Mouse (Mus musculus): ENCODE measurements around the gene Fmnl1. TPM values are rescaled to one million over a fixed set of nuclear protein-coding genes. Genes with fewer than 3 reads are reported as not detected.
"Not testable (repeated sequence)": the region's sequence is repeated elsewhere in the genome, so short reads cannot be mapped to it uniquely, and the experiment has no call there.

Gene Fmnl1
- polyA plus RNA-seq, 1 experiment from 2014 or later: 3.8 TPM

DNA sequence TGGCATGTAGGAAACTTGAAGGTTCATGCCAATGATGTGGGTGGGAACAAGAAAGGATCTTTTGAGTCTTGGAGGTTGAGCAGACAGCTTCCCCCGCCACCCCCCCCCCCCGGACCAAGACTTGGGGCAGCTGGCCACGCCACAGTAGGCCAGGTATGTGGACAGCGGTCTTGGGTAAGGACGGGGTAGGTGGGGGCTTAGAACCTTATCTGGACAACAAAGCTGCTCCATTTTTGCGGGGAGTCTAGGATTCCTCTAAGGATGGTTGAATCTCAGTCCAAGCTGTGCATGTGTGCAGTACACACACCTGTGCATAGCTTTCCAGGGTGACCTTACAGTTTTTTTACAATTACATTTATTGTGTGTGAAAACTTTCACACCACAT is 47.6 kb downstream of the Fmnl1 start:
- H3K4me1 ChIP-seq: peaks cover 12% of the 10 kb centered on the region
- peaks cover 31% of the 10 kb centered on the region for H3K36me3 ChIP-seq
- H3K9ac ChIP-seq: peak overlapping the region; percentile 44
- WGBS: 23% methylated on average over 6 of the region's 6 CpGs
- ATAC-seq (replicated peaks; ENCODE audit: low FRiP score): 0 out of 2 replicates have a peak, but pooled peaks have one; percentile 55
- peaks cover 9% of the 10 kb centered on the region; the same call in 1 of the 2 replicates for H3K27me3 ChIP-seq
- no peaks in the 10 kb centered on the region for H3K9me3 ChIP-seq (replicated peaks)
- peak overlapping the region; percentile 78 for H3K4me2 ChIP-seq
- peak overlapping the region; percentile 48 for H3K4me3 ChIP-seq (replicated peaks)
- H3K27ac ChIP-seq: peak overlapping the region; percentile 57; the same call in 1 of the 2 replicates

DNA sequence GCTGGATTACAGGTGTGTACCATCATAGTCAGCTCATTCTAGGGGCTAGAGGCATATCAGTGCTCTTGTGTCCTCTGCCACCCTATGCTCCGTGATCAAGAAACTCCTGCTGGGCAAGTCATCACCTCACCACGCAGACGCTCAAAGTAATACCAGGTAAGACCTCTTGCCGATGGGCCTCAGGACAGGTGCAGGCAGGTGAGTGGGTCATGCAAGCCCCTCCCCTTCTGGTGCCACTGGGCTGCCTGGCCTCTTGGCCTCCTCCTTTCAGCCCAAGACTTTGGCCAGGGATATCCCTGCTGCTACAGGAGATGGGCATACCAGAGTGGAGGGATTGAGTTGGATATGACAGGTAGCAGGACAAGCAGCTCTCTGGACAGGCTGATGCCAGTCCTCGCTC is 48.4 kb downstream of the Fmnl1 start:
- Histone ChIP-seq H3K27me3 (peaks cover 9% of the 10 kb centered on the region; the same call in 1 of the 2 replicates), H3K4me1 (peaks cover 16% of the 10 kb centered on the region), H3K36me3 (peaks cover 39% of the 10 kb centered on the region), H3K9me3 (replicated peaks) (no peaks in the 10 kb centered on the region), H3K4me2 (no peak overlapping the region), H3K4me3 (replicated peaks) (no peak overlapping the region), H3K27ac (no peak overlapping the region), H3K9ac (no peak overlapping the region)
- WGBS: 89% methylated on average over 5 of the region's 5 CpGs
- no peak for ATAC-seq (replicated peaks; ENCODE audit: low FRiP score)

DNA sequence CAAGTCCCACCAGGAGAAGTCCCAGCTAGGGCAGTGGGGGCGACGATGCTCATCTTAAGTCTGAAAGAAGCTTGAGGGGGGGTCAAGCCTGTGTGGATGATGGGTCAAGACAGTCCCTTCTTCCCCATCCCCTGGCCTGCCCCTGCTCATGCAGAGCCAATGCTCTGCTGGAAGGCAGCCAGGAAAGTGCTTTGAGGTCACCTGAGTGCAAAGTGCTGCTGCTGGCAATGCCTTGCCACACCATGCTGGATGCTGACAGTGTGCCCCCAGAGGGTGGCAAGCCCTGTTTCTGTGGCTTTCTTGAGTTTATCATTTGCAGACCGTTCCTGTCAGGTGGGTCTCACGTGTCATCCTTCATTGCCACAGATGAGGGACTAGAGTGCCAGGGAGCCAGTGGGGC is 49.1 kb downstream of the Fmnl1 start:
- Histone ChIP-seq H3K9ac (no peak overlapping the region), H3K4me3 (replicated peaks) (no peak overlapping the region), H3K4me2 (no peak overlapping the region), H3K27ac (no peak overlapping the region), H3K9me3 (replicated peaks) (no peaks in the 10 kb centered on the region), H3K4me1 (peaks cover 18% of the 10 kb centered on the region), H3K27me3 (peaks cover 9% of the 10 kb centered on the region; the same call in 1 of the 2 replicates), H3K36me3 (peaks cover 46% of the 10 kb centered on the region)
- 76% methylated on average over 4 of the region's 4 CpGs for WGBS
- no peak for ATAC-seq (replicated peaks; ENCODE audit: low FRiP score)

DNA sequence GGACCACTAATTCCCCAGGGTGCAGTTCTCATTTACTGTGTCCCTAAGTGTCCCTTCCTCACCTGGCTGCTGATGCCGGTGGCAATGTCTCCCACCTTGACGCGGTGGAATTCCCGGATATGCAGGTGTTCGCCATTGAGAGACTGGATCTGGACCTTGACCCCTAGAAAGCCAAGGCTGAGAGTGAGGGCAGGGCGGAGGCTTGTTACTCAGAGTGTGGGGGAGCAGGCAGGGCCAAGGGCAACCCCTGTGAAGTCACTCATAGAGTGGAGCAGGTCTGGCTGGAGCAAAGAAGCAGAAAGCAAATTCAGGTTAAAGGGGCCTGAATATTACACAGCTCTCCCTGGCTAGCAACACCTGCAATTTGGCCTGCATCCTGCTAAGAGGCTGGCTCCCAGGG is 50.5 kb downstream of the Fmnl1 start:
- no peak overlapping the region for H3K4me3 ChIP-seq (replicated peaks)
- no peak overlapping the region for H3K27ac ChIP-seq
- peaks cover 61% of the 10 kb centered on the region for H3K36me3 ChIP-seq
- WGBS: 85% methylated on average over 6 of the region's 6 CpGs
- no peak for ATAC-seq (replicated peaks; ENCODE audit: low FRiP score)
- no peak overlapping the region for H3K9ac ChIP-seq
- H3K27me3 ChIP-seq: peaks cover 7% of the 10 kb centered on the region; the same call in 1 of the 2 replicates
- H3K4me2 ChIP-seq: no peak overlapping the region
- H3K4me1 ChIP-seq: peaks cover 20% of the 10 kb centered on the region
- no peaks in the 10 kb centered on the region for H3K9me3 ChIP-seq (replicated peaks)

DNA sequence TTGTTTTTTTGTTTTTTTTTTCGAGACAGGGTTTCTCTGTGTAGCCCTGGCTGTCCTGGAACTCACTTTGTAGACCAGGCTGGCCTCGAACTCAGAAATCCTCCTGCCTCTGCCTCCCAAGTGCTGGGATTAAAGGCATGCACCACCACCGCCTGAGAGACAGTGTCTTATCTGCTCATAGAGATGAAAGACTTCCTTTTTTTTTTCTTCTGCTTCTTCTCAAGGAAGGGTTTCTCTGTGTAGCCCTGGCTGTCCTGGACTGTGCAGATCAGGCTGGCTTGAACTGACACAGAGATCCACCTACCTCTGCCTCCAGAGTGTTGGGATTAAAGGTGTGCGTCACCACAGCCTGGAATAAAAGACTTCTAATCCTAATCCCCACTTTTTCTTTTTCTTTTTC is 51.8 kb downstream of the Fmnl1 start:
- WGBS: 82% methylated on average over 4 of the region's 4 CpGs
- H3K27me3 ChIP-seq; H3K27ac ChIP-seq; H3K4me3 ChIP-seq (replicated peaks); H3K9me3 ChIP-seq (replicated peaks); H3K4me2 ChIP-seq; H3K9ac ChIP-seq; ATAC-seq (replicated peaks; ENCODE audit: low FRiP score): not testable (repeated sequence)
- Histone ChIP-seq H3K36me3 (peaks cover 74% of the 10 kb centered on the region), H3K4me1 (peaks cover 16% of the 10 kb centered on the region)

- Histone ChIP-seq H3K27ac (no peak overlapping the region), H3K36me3 (peaks cover 78% of the 10 kb centered on the region)
- 85% methylated on average over 10 of the region's 10 CpGs for WGBS
These were observed 52.5 kb downstream of the Fmnl1 start for GRCm38 (mm10) chr11:103223444-103223843.

DNA sequence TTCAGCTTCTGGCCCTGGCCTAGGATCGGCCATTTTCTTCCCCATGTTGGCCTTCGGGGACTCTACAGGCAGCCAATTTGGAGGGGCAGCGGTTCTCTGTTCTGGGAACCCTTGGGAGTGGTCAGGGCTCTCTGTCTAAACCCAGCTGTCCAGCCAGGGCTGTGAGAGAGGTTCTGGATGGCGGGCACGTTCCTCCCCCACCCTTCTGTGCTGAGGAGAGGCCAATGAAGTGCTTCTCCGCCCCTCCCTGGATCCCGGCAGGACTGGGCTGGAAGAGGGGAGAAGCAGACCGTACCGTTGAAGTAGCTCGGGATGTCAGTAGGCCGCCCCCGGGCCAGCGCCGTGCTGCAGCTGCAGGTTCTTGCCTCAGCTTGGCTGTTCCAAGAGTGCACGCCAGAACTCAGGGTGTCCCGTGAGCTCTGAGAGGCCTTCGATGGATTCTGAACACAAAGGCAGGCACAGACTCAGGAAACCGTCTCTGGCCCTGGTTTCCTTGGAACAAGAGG is 53.1 kb downstream of the Fmnl1 start:
- 0 out of 2 replicates have a peak, but pooled peaks cover 8% of the 10 kb centered on the region for H3K4me1 ChIP-seq
- no peak for ATAC-seq (replicated peaks; ENCODE audit: low FRiP score)
- WGBS: 58% methylated on average over 18 of the region's 18 CpGs
- H3K36me3 ChIP-seq: peaks cover 84% of the 10 kb centered on the region
- no peak overlapping the region for H3K4me3 ChIP-seq (replicated peaks)
- no peak overlapping the region for H3K9ac ChIP-seq
- H3K27me3 ChIP-seq: no peaks in the 10 kb centered on the region
- peak overlapping the region; percentile 4; the same call in 1 of the 2 replicates for H3K27ac ChIP-seq
- no peaks in the 10 kb centered on the region for H3K9me3 ChIP-seq (replicated peaks)
- no peak overlapping the region for H3K4me2 ChIP-seq

More at GRCm38 (mm10) chr11:103223444-103223843, 52.5 kb downstream of the Fmnl1 start:
- H3K4me2 ChIP-seq: no peak overlapping the region
- no peak overlapping the region for H3K9ac ChIP-seq
- H3K4me1 ChIP-seq: peaks cover 9% of the 10 kb centered on the region
- ATAC-seq (replicated peaks; ENCODE audit: low FRiP score): no peak
- H3K27me3 ChIP-seq: no peaks in the 10 kb centered on the region
- H3K4me3 ChIP-seq (replicated peaks): no peak overlapping the region
- H3K9me3 ChIP-seq (replicated peaks): no peaks in the 10 kb centered on the region

DNA sequence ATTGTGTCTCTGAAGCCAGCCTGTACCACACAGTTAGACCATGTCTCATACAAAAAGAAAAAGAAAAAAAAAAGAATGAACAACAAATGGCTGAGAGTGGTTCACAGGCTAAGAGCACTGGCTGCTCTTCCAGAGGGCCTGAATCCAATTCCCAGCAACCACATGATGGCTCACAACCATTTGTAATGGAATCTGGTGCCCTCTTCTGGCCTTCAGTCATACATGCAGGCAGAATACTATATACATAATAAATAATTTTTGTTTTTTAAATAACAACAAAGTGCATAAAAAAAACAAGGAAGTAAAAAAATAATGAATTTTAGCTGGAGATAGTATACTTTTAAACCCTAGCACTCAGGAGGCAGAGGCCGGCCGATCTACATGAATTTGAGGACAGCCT is 58.7 kb downstream of the Fmnl1 start:
- 98% methylated on average over 2 of the region's 2 CpGs for WGBS
- peaks cover 69% of the 10 kb centered on the region for H3K36me3 ChIP-seq

GRCm38 (mm10) chr11:103230626-103231025 is 59.7 kb downstream of the Fmnl1 start:
- Histone ChIP-seq H3K9me3 (replicated peaks) (no peaks in the 10 kb centered on the region), H3K4me2 (no peak overlapping the region), H3K27me3 (no peaks in the 10 kb centered on the region), H3K4me1 (peaks cover 5% of the 10 kb centered on the region), H3K4me3 (replicated peaks) (no peak overlapping the region), H3K27ac (no peak overlapping the region), H3K9ac (no peak overlapping the region), H3K36me3 (peaks cover 64% of the 10 kb centered on the region)
- ATAC-seq (replicated peaks; ENCODE audit: low FRiP score): no peak
- WGBS: 89% methylated on average over 19 of the region's 19 CpGs

More for the DNA sequence above, 58.7 kb downstream of the Fmnl1 start:
- no peak overlapping the region for H3K4me3 ChIP-seq (replicated peaks)
- H3K9me3 ChIP-seq (replicated peaks): no peaks in the 10 kb centered on the region
- no peak for ATAC-seq (replicated peaks; ENCODE audit: low FRiP score)
- H3K9ac ChIP-seq: no peak overlapping the region
- H3K27ac ChIP-seq: no peak overlapping the region
- peaks cover 6% of the 10 kb centered on the region; the same call in 1 of the 2 replicates for H3K4me1 ChIP-seq
- no peaks in the 10 kb centered on the region for H3K27me3 ChIP-seq
- H3K4me2 ChIP-seq: no peak overlapping the region

GRCm38 (mm10) chr11:103231367-103231766 is 60.5 kb downstream of the Fmnl1 start:
- WGBS: 88% methylated on average over 7 of the region's 7 CpGs
- Histone ChIP-seq H3K9ac (no peak overlapping the region), H3K4me3 (replicated peaks) (no peak overlapping the region), H3K27me3 (no peaks in the 10 kb centered on the region), H3K4me2 (no peak overlapping the region), H3K9me3 (replicated peaks) (no peaks in the 10 kb centered on the region), H3K36me3 (peaks cover 62% of the 10 kb centered on the region), H3K4me1 (peaks cover 9% of the 10 kb centered on the region), H3K27ac (no peak overlapping the region)
- no peak for ATAC-seq (replicated peaks; ENCODE audit: low FRiP score)

DNA sequence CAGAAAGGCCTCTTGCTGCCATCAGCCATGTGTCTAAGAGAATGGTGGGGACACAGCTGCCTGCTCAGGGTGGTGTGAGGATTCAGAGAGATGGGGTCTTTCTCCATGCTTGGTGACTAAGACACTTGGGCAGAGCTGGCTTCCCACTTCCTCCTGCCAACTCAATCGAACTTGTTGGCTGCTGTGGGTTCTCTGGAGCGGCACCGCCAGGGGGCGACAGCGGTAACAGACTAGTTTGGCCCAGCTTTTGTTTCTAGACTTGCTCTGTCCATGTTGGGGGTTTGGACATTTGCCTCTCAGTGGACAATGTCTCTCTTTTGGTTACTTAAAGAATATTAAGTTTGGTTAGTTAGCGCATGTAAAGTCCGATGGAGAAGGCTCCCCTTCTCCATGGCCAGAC is 62.1 kb downstream of the Fmnl1 start:
- no peak overlapping the region for H3K4me3 ChIP-seq (replicated peaks)
- H3K4me1 ChIP-seq: peaks cover 9% of the 10 kb centered on the region
- H3K27ac ChIP-seq: no peak overlapping the region
- no peak for ATAC-seq (replicated peaks; ENCODE audit: low FRiP score)
- H3K9ac ChIP-seq: no peak overlapping the region
- no peaks in the 10 kb centered on the region for H3K9me3 ChIP-seq (replicated peaks)
- H3K36me3 ChIP-seq: peaks cover 57% of the 10 kb centered on the region
- 45% methylated on average over 7 of the region's 7 CpGs for WGBS
- H3K4me2 ChIP-seq: no peak overlapping the region
- no peaks in the 10 kb centered on the region for H3K27me3 ChIP-seq

DNA sequence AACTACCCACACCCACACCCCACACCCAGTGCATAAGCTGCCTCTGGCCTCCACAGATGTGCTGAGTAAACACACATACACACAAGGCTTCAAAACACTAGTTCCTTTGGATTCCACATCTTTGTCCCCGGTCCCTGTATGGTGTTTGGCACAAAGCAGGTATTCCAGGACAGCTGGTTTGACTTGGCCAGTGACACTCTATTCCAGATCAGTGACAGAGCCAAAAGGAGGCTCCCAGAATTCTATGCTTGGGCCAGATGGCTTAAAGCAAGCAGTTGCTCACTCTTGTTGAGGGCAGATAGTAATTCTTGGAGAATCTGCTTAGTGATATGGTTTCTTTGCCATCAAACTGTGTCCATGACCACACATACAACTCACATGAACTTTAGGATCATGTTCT is 63.5 kb downstream of the Fmnl1 start:
- H3K27ac ChIP-seq: no peak overlapping the region
- no peak overlapping the region for H3K4me3 ChIP-seq (replicated peaks)
- 75% methylated on average over 1 of the region's 1 CpGs for WGBS
- no peak overlapping the region for H3K4me2 ChIP-seq
- H3K4me1 ChIP-seq: peaks cover 9% of the 10 kb centered on the region
- H3K9ac ChIP-seq: no peak overlapping the region
- ATAC-seq (replicated peaks; ENCODE audit: low FRiP score): no peak
- H3K36me3 ChIP-seq: peaks cover 60% of the 10 kb centered on the region
- no peaks in the 10 kb centered on the region for H3K27me3 ChIP-seq
- no peaks in the 10 kb centered on the region for H3K9me3 ChIP-seq (replicated peaks)

GRCm38 (mm10) chr11:103235702-103236101 is 64.8 kb downstream of the Fmnl1 start:
- WGBS: 40% methylated on average over 11 of the region's 11 CpGs
- Histone ChIP-seq H3K9ac (no peak overlapping the region), H3K4me2 (no peak overlapping the region), H3K9me3 (replicated peaks) (no peaks in the 10 kb centered on the region), H3K4me1 (peaks cover 13% of the 10 kb centered on the region), H3K36me3 (peaks cover 60% of the 10 kb centered on the region), H3K27me3 (no peaks in the 10 kb centered on the region), H3K4me3 (replicated peaks) (no peak overlapping the region), H3K27ac (no peak overlapping the region)
- 0 out of 2 replicates have a peak, but pooled peaks have one; percentile 26 for ATAC-seq (replicated peaks; ENCODE audit: low FRiP score)
